Comparison of ENCODE assay signal across 14 mouse cellular contexts in genomic region chr2:77126939-77127338, GRCm38 (mm10). TPM values are rescaled to one million over a fixed set of nuclear protein-coding genes. Genes with fewer than 3 reads are reported as not detected.
A peak's percentile ranks its signal among the peaks of the same experiment; 100 is the strongest.
DNase-seq lines count a peak whose midpoint lies in the region; ATAC-seq and TF ChIP-seq lines count a peak whose summit lies in the region.
"Had no signal": no experiment of that assay in that cellular context is flagged by ENCODE, and none has a peak within 500 bp of the region (broad histone marks: within the 10 kb centered on the region; RNA-seq: fewer than 3 reads in every experiment).

No protein-coding gene starts in this region.

- TF ChIP-seq RAD21 in MEL (IDR thresholded peaks at IDR 0.05; ENCODE audit: low read depth, low read length) = no peak

- H3K27me3 ChIP-seq in MEL (ENCODE audit: control insufficient read depth in 1 of 2, insufficient read depth in 2 of 2, low read length in 2 of 2) = no peaks in the 10 kb centered on the region
- H3K27me3 ChIP-seq in embryonic facial prominence, embryonic 14.5 days (replicated peaks; ENCODE audit: control insufficient read depth, insufficient read depth, low read length) = no peaks in the 10 kb centered on the region
- H3K27me3 ChIP-seq: limb, embryonic 15.5 days had no signal

- TF ChIP-seq POLR2A in MEL (IDR thresholded peaks at IDR 0.05; ENCODE audit: control insufficient read depth in 1 of 2, insufficient read depth in 1 of 2, low read depth in 1 of 2, low read length in 2 of 2, poor library complexity in 1 of 2) = no peak

- H3K4me2 ChIP-seq in embryonic facial prominence, embryonic 14.5 days (ENCODE audit: low read depth, low read length) = no peak overlapping the region
- H3K4me2 ChIP-seq: limb, embryonic 15.5 days had no signal

- intact Hi-C loops in gastrocnemius, adult 2 months (cut with DNase I) = no loop called here
- intact Hi-C loops in gastrocnemius, postnatal 36 days (cut with DNase I) = loop anchor here (5.0 kb wide), 1 partner anchor 40 kb away; no protein-coding TSS in a partner anchor
- intact Hi-C loops in heart, postnatal 10 days (cut with DNase I) = no loop called here

- peak overlapping the region; percentile 21; the same call in 1 of the 2 replicates for H3K27ac ChIP-seq in gastrocnemius, adult 2 months
- no peak overlapping the region for H3K27ac ChIP-seq in MEL (ENCODE audit: control insufficient read depth, low read depth, low read length)
- no peak overlapping the region for H3K27ac ChIP-seq in embryonic facial prominence, embryonic 14.5 days (replicated peaks; ENCODE audit: low read depth, low read length)
- H3K27ac ChIP-seq: kidney, postnatal 0 days; limb, embryonic 15.5 days had no signal

- no peak overlapping the region for H3K9ac ChIP-seq in MEL (ENCODE audit: control insufficient read depth, low read depth, low read length, poor library complexity, severe bottlenecking)
- no peak overlapping the region for H3K9ac ChIP-seq in embryonic facial prominence, embryonic 14.5 days (ENCODE audit: low read depth, low read length)
- H3K9ac ChIP-seq: limb, embryonic 15.5 days had no signal

- no peak for TF ChIP-seq CTCF in gastrocnemius, adult 2 months (IDR thresholded peaks at IDR 0.05)
- TF ChIP-seq CTCF in MEL (IDR thresholded peaks at IDR 0.05 in 2 of 3, conservative IDR thresholded peaks at IDR 0.05 in 1 of 3; ENCODE audit: control insufficient read depth in 1 of 3, insufficient read depth in 1 of 3, low read depth in 2 of 3, low read length in 3 of 3, poor library complexity in 1 of 3, severe bottlenecking in 1 of 3) = no peak

- peaks cover 0 to 3% of the 10 kb centered on the region in 2 experiments; a peak in 1 of 4 replicates for H3K36me3 ChIP-seq in MEL (ENCODE audit: control insufficient read depth in 1 of 2, insufficient read depth in 2 of 2, low read length in 2 of 2)
- no peaks in the 10 kb centered on the region for H3K36me3 ChIP-seq in embryonic facial prominence, embryonic 14.5 days (ENCODE audit: control insufficient read depth, insufficient read depth, low read length)
- H3K36me3 ChIP-seq: limb, embryonic 15.5 days had no signal

- ATAC-seq in embryonic facial prominence, embryonic 14.5 days (ENCODE audit: low read depth) = peak; percentile 86; the same call in 1 of the 2 replicates
- ATAC-seq: forebrain, embryonic 16.5 days had no signal

- H3K4me3 ChIP-seq in gastrocnemius, adult 2 months = no peak overlapping the region
- no peak overlapping the region for H3K4me3 ChIP-seq in MEL (ENCODE audit: control insufficient read depth in 1 of 2, insufficient read depth in 1 of 2, low read depth in 2 of 2, low read length in 2 of 2)
- no peak overlapping the region for H3K4me3 ChIP-seq in embryonic facial prominence, embryonic 14.5 days (ENCODE audit: low read depth, low read length)
- H3K4me3 ChIP-seq: limb, embryonic 15.5 days had no signal

- H3K4me1 ChIP-seq in MEL (ENCODE audit: control insufficient read depth in 1 of 2, insufficient read depth in 2 of 2, low read length in 2 of 2) = no peaks in the 10 kb centered on the region
- no peaks in the 10 kb centered on the region for H3K4me1 ChIP-seq in embryonic facial prominence, embryonic 14.5 days (ENCODE audit: control insufficient read depth, insufficient read depth, low read length)
- H3K4me1 ChIP-seq: limb, embryonic 15.5 days had no signal

- WGBS in embryonic facial prominence, embryonic 14.5 days = 79% methylated on average over 1 of the region's 1 CpGs

- no peaks in the 10 kb centered on the region for H3K9me3 ChIP-seq in MEL (replicated peaks; ENCODE audit: insufficient read depth, low read length)
- no peaks in the 10 kb centered on the region for H3K9me3 ChIP-seq in embryonic facial prominence, embryonic 14.5 days (ENCODE audit: control insufficient read depth, low read length)
- H3K9me3 ChIP-seq: limb, embryonic 15.5 days had no signal

- H3K79me2 ChIP-seq in MEL (ENCODE audit: control insufficient read depth, insufficient read depth, low read length, poor library complexity) = no peaks in the 10 kb centered on the region

- TF ChIP-seq EP300 in MEL (IDR thresholded peaks at IDR 0.05; ENCODE audit: low read depth in 1 of 2, low read length in 2 of 2) = peak; percentile 52 to 66; a peak in 3 of 4 replicates

- no peak for DNase-seq in gastrocnemius, adult 2 months
- DNase-seq in gastrocnemius, postnatal 36 days = no peak
- peak; percentile 49 for DNase-seq in MEL (ENCODE audit: low read depth, low spot score)
- peak; percentile 86 for DNase-seq in embryonic facial prominence, embryonic 14.5 days (ENCODE audit: low spot score)
- DNase-seq in heart, postnatal 10 days = peak; percentile 48 to 55
- no peak for DNase-seq in adrenal gland, postnatal 14 days
- no peak for DNase-seq in thymus, postnatal 36 days
- no peak for DNase-seq in cerebellum, adult 11-12 months
- DNase-seq: cerebellum, postnatal 14 days; lung, postnatal 4 days; thymus, adult 18-20 months had no signal

TF ChIP-seq in MEL, 35 proteins besides CTCF, POLR2A, EP300 and RAD21:
- TF ChIP-seq SIN3A (IDR thresholded peaks at IDR 0.05; ENCODE audit: low read length) (0 out of 2 replicates have a peak, but pooled peaks have one; percentile 35), ZC3H11A (IDR thresholded peaks at IDR 0.05; ENCODE audit: low read depth, low read length) (no peak), TCF12 (IDR thresholded peaks at IDR 0.05; ENCODE audit: low read depth, low read length) (peak; percentile 43), TAL1 (IDR thresholded peaks at IDR 0.05; ENCODE audit: low read length) (peak; percentile 53; the same call in 1 of the 2 replicates), TBP (IDR thresholded peaks at IDR 0.05; ENCODE audit: low read depth, low read length) (no peak), ETS1 (IDR thresholded peaks at IDR 0.05; ENCODE audit: low read depth, low read length) (peak; percentile 50; the same call in 1 of the 2 replicates), GATA1 (IDR thresholded peaks at IDR 0.05; ENCODE audit: low read depth, low read length) (0 out of 2 replicates have a peak, but pooled peaks have one; percentile 24)

RNA-seq across cellular contexts. Expression of gene Ccdc141, which starts 43.5 kb away (rescaled TPM):
- total RNA-seq in gastrocnemius, adult 2 months (2021) = 1 to 10 TPM; 5.4 to 6.5 TPM
- 10 to 100 TPM in 1 of 2 experiments, 1 to 10 TPM in 1; 7.6 to 11.3 TPM for total RNA-seq in gastrocnemius, postnatal 36 days (2021)
- total RNA-seq in MEL (2012; rRNA removed) = 0.52 and 0.54 TPM in 2 replicates
- 1 to 10 TPM in 1 of 2 experiments, not detected in 1; 1.1 TPM for polyA plus RNA-seq in MEL (2012; ENCODE audit: insufficient read depth in 1 of 2, insufficient read length in 2 of 2, low read depth in 1 of 2, low replicate concordance in 2 of 2, missing spikeins in 1 of 2)
- polyA plus RNA-seq in embryonic facial prominence, embryonic 14.5 days (2014; fragmentation: Nextera tagmentation; extraction: Ambion mirVana) = 26.4 and 31.2 TPM in 2 replicates
- total RNA-seq in heart, postnatal 10 days (2021) = 100 to 1,000 TPM; 185 to 219 TPM
- total RNA-seq in adrenal gland, postnatal 14 days (2021) = 7.7 and 9.8 TPM in 2 replicates

Comparison
In these comparisons a context has a peak if more than half of its experiments do, and no peak if none do; other contexts are left out.
1. DNase-seq: peak in MEL (single experiment), embryonic facial prominence, embryonic 14.5 days (single experiment) and heart, postnatal 10 days (2 of 2); none in gastrocnemius, adult 2 months (single experiment), gastrocnemius, postnatal 36 days (0 of 2), adrenal gland, postnatal 14 days (single experiment), thymus, postnatal 36 days (0 of 2) and cerebellum, adult 11-12 months (single experiment).
2. RNA of gene Ccdc141, which starts 43.5 kb away (total RNA-seq): 185 to 219 TPM in heart, postnatal 10 days; 7.6 to 11.3 TPM in gastrocnemius, postnatal 36 days, 7.7 to 9.8 TPM in adrenal gland, postnatal 14 days, 5.4 to 6.5 TPM in gastrocnemius, adult 2 months and 0.52 to 0.54 TPM in MEL; every median in the first group is over 10 times any median in the second.